Mouse (Mus musculus): Measurements from ENCODE around the gene Chn2.

DNA sequence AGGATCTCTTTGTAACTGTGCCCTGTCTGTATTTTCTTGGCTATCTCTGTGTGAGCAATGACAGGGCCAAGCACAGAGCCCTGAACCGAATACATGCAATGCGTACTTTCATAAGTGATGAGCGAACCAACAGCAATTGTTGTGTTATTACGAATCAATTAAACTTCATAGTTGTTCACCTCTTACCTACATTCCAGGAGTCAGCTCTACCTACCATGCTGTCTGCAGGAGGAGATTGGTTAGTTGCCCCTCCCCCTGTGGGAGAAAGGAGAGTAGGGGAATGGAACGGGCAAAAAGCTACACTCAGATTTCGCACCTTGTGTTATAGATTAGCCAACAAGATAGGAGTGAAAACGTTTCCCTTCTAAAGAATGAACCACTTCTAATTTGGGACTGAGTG, 174.4 kb downstream of the Chn2 start:
- TF ChIP-seq ZC3H11A (IDR thresholded peaks at IDR 0.05; ENCODE audit: low read depth, low read length) (no peak), CHD2 (IDR thresholded peaks at IDR 0.05; ENCODE audit: low read length) (no peak), POLR2A (IDR thresholded peaks at IDR 0.05; ENCODE audit: control insufficient read depth in 1 of 2, insufficient read depth in 1 of 2, low read depth in 1 of 2, low read length in 2 of 2, poor library complexity in 1 of 2) (no peak), MXI1 (IDR thresholded peaks at IDR 0.05; ENCODE audit: low read depth, low read length) (no peak), MAX (IDR thresholded peaks at IDR 0.05; ENCODE audit: low read length) (no peak), CTCF (IDR thresholded peaks at IDR 0.05 in 2 of 3, conservative IDR thresholded peaks at IDR 0.05 in 1 of 3; ENCODE audit: control insufficient read depth in 1 of 3, insufficient read depth in 1 of 3, low read depth in 2 of 3, low read length in 3 of 3, poor library complexity in 1 of 3, severe bottlenecking in 1 of 3) (no peak), ZKSCAN1 (IDR thresholded peaks at IDR 0.05; ENCODE audit: low read depth, low read length) (no peak), BHLHE40 (IDR thresholded peaks at IDR 0.05; ENCODE audit: borderline replicate concordance, low read depth, low read length) (no peak), SIN3A (IDR thresholded peaks at IDR 0.05; ENCODE audit: low read length) (no peak), ZNF384 (IDR thresholded peaks at IDR 0.05; ENCODE audit: low read depth, low read length) (no peak), EP300 (IDR thresholded peaks at IDR 0.05; ENCODE audit: low read depth in 1 of 2, low read length in 2 of 2) (no peak), E2F4 (IDR thresholded peaks at IDR 0.05; ENCODE audit: borderline replicate concordance, low read depth, low read length) (no peak)
